Mouse (Mus musculus): ENCODE measurements around the gene Mok. TPM values are rescaled to one million over a fixed set of nuclear protein-coding genes. Genes with fewer than 3 reads are reported as not detected.

Mok gene
- polyA plus RNA-seq, 1 experiment from 2014 or later = 0.85 TPM

DNA sequence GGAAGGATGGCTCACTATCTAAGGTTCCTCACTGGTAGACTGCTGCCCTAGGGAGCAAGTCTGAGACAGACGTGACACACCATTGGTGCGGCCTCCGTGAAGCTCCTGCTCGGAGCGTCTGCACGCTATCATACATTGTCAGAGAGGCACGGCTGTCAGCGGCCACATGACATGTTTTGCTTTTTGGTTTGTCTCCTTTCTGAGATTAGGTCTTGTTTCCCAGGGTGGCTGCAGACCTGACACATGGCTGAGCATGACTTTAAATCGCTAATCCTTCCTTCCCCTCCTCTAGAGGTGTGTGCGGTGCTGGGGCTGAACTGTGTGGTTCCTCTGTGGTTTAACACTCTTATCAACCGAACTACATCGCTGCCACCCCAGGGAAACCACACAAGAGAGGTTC lies 10.7 kb upstream of the Mok start:
- Histone ChIP-seq H3K36me3 (ENCODE audit: control insufficient read depth, insufficient read depth) (peaks cover 18% of the 10 kb centered on the region), H3K9ac (ENCODE audit: low read depth, low read length) (peak overlapping the region; percentile 34; the same call in 1 of the 2 replicates), H3K4me1 (replicated peaks; ENCODE audit: control insufficient read depth, insufficient read depth, low read length) (peaks cover 7% of the 10 kb centered on the region; the same call in 1 of the 2 replicates), H3K27me3 (replicated peaks; ENCODE audit: control insufficient read depth, insufficient read depth, low read length) (no peaks in the 10 kb centered on the region), H3K4me2 (replicated peaks; ENCODE audit: low read depth) (peak overlapping the region; percentile 89), H3K27ac (ENCODE audit: low read depth, low read length) (peak overlapping the region; percentile 84; the same call in 1 of the 2 replicates), H3K4me3 (ENCODE audit: low read depth, low read length) (peak overlapping the region; percentile 87; the same call in 1 of the 2 replicates), H3K9me3 (ENCODE audit: control insufficient read depth) (no peaks in the 10 kb centered on the region)
- 49% methylated on average over 12 of the region's 12 CpGs for WGBS
- ATAC-seq = no peak
- no peak for TF ChIP-seq CTCF (IDR thresholded peaks at IDR 0.05; ENCODE audit: low read depth)

DNA sequence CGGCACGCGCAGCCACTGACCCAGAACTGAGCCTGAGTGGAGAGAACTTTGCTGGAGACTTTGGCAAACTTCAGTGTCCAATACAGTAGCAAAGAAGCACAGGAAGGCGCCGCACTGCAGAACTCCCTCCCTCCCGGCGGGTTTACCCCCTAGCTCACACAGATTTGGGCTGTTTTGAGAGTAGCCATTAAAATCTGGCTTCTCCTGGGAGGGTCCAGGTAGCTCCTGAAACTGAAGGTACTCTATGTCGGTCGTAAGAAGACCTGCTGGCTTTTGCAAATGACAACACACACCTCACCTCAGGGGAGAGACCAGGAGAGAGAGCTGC lies 10.2 kb upstream of the Mok start:
- H3K27ac ChIP-seq (ENCODE audit: low read depth, low read length) = peak overlapping the region; percentile 84
- peak overlapping the region; percentile 89 for H3K4me2 ChIP-seq (replicated peaks; ENCODE audit: low read depth)
- 0 out of 2 replicates have a peak, but pooled peaks have one; percentile 0 for ATAC-seq

DNA sequence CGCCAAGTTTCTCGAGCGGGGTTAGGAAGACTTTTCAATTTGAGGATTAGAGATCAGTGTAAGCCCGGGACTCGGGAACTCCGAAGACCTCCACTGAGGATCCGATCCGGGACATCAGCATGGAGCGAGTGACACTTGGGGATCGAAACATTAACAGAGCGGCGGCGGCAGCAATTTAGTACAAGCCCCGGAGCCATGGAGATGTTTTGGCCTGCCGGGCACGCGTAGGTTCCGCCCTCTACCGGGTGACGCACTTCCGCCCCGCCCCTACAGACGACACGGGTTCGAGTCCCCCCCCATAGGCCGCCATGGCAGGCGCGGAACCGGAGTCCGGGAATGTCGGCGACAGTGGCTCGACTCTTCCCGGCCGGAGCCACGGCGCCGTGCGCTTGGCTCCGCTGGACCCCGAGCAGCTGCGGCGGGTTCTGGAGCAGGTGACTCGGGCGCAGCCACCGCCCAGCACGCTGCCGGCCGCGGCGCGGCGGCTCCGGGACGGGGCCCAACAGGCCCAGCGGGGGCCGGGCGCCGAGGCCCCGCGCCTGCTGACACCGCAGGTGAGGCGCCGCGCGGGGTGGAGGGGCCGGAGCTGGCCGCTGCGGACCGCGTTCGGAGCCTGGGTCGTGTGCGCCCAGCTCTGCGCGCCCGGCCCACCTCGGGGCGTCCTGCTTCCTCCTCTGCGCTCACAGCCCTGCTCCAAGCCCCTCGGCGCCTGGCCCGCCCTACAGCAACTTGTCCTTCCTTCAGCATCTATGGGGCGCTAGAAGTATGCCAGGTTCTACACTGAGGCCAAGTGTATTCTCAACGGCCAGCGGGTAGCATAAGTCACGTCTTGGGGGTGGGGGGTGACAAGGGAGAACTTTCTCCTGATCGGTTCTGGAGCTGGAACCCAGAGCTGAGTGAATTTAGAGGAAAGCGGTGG lies 9.5 kb upstream of the Mok start, which contains the start of gene Zfp839:
Gene Zfp839 (plus strand): TSS at position 244 of the 919 bp plus-strand sequence.
- peak; percentile 75 for ATAC-seq
- WGBS = under 1% methylated on average over 78 of the region's 89 CpGs
- Histone ChIP-seq H3K36me3 (ENCODE audit: control insufficient read depth, insufficient read depth) (peaks cover 7% of the 10 kb centered on the region), H3K9ac (ENCODE audit: low read depth, low read length) (peak within 1 kb of the TSS; percentile 84), H3K9me3 (ENCODE audit: control insufficient read depth) (no peaks in the 10 kb centered on the region), H3K27ac (ENCODE audit: low read depth, low read length) (peak within 1 kb of the TSS; percentile 84), H3K4me3 (ENCODE audit: low read depth, low read length) (peak within 1 kb of the TSS; percentile 87), H3K4me2 (replicated peaks; ENCODE audit: low read depth) (peak within 1 kb of the TSS; percentile 89), H3K27me3 (replicated peaks; ENCODE audit: control insufficient read depth, insufficient read depth, low read length) (no peaks in the 10 kb centered on the region), H3K4me1 (replicated peaks; ENCODE audit: control insufficient read depth, insufficient read depth, low read length) (peaks cover 10% of the 10 kb centered on the region; the same call in 1 of the 2 replicates)
- TF ChIP-seq CTCF (IDR thresholded peaks at IDR 0.05; ENCODE audit: low read depth) = no peak

More for the DNA sequence above, 10.2 kb upstream of the Mok start:
- peaks cover 13% of the 10 kb centered on the region for H3K36me3 ChIP-seq (ENCODE audit: control insufficient read depth, insufficient read depth)
- TF ChIP-seq CTCF (IDR thresholded peaks at IDR 0.05; ENCODE audit: low read depth) = no peak
- no peaks in the 10 kb centered on the region for H3K27me3 ChIP-seq (replicated peaks; ENCODE audit: control insufficient read depth, insufficient read depth, low read length)
- H3K9me3 ChIP-seq (ENCODE audit: control insufficient read depth) = no peaks in the 10 kb centered on the region
- 14% methylated on average over 9 of the region's 9 CpGs for WGBS
- H3K4me3 ChIP-seq (ENCODE audit: low read depth, low read length) = peak overlapping the region; percentile 87
- peak overlapping the region; percentile 84 for H3K9ac ChIP-seq (ENCODE audit: low read depth, low read length)
- peaks cover 8% of the 10 kb centered on the region; the same call in 1 of the 2 replicates for H3K4me1 ChIP-seq (replicated peaks; ENCODE audit: control insufficient read depth, insufficient read depth, low read length)

- Histone ChIP-seq H3K27me3 (replicated peaks; ENCODE audit: control insufficient read depth, insufficient read depth, low read length) (no peaks in the 10 kb centered on the region), H3K4me1 (replicated peaks; ENCODE audit: control insufficient read depth, insufficient read depth, low read length) (peaks cover 11% of the 10 kb centered on the region), H3K9me3 (ENCODE audit: control insufficient read depth) (no peaks in the 10 kb centered on the region), H3K36me3 (ENCODE audit: control insufficient read depth, insufficient read depth) (no peaks in the 10 kb centered on the region), H3K27ac (ENCODE audit: low read depth, low read length) (0 out of 2 replicates have a peak overlapping the region, but pooled peaks have one; percentile 77), H3K9ac (ENCODE audit: low read depth, low read length) (peak overlapping the region; percentile 47; the same call in 1 of the 2 replicates), H3K4me3 (ENCODE audit: low read depth, low read length) (peak overlapping the region; percentile 61; the same call in 1 of the 2 replicates), H3K4me2 (replicated peaks; ENCODE audit: low read depth) (peak overlapping the region; percentile 72)
- 70% methylated on average over 6 of the region's 6 CpGs for WGBS
- no peak for ATAC-seq
- TF ChIP-seq CTCF (IDR thresholded peaks at IDR 0.05; ENCODE audit: low read depth) = no peak
Observed at GRCm38 (mm10) chr12:110846191-110846765, 5.5 kb upstream of the Mok start.

DNA sequence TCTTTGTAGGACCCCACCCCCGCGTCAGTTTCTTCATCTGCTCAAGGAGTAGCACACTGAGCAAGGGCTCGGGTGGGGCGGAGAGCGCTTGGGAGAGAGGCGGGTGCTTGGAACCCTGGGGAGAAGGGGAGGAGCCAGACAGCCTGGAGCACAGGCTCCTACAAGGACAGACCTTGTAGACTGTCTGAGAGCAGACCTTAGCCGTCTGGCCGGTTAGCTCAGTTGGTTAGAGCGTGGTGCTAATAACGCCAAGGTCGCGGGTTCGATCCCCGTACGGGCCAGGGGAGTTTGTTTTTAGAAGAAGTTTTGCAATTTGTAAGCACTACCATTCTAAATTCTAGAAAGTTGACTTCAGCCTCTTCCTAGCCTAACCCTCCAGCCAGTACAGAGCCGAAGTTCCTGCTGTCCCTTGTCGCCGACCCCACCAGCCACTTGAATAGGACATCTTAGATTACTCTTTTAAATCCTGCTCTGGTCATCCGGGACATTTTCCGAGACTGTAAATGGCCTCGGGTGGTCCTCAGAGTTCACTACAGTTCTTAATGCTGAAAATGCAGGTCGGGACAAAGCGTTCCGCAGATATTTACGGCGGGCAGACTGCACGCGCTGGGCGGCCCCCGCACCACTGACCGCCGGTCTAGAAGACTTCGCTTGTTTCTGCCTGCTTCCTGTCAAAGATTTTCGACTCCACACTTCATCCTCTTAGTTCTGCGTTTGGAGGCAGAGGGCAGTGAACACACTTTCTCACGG lies 4.6 kb upstream of the Mok start:
- WGBS = under 1% methylated on average over 36 of the region's 36 CpGs
- Histone ChIP-seq H3K9ac (ENCODE audit: low read depth, low read length) (peak overlapping the region; percentile 58), H3K4me3 (ENCODE audit: low read depth, low read length) (peak overlapping the region; percentile 61), H3K4me2 (replicated peaks; ENCODE audit: low read depth) (peak overlapping the region; percentile 72), H3K9me3 (ENCODE audit: control insufficient read depth) (no peaks in the 10 kb centered on the region), H3K36me3 (ENCODE audit: control insufficient read depth, insufficient read depth) (no peaks in the 10 kb centered on the region), H3K4me1 (replicated peaks; ENCODE audit: control insufficient read depth, insufficient read depth, low read length) (peaks cover 8% of the 10 kb centered on the region; the same call in 1 of the 2 replicates), H3K27me3 (replicated peaks; ENCODE audit: control insufficient read depth, insufficient read depth, low read length) (no peaks in the 10 kb centered on the region), H3K27ac (ENCODE audit: low read depth, low read length) (peak overlapping the region; percentile 77)
- peak; percentile 83 for ATAC-seq
- TF ChIP-seq CTCF (IDR thresholded peaks at IDR 0.05; ENCODE audit: low read depth) = no peak; the same call in 1 of the 2 replicates

Data from intestine, postnatal 0 days (tissue).